15 mouse cellular contexts compared by ENCODE assay signal in the genomic region with DNA sequence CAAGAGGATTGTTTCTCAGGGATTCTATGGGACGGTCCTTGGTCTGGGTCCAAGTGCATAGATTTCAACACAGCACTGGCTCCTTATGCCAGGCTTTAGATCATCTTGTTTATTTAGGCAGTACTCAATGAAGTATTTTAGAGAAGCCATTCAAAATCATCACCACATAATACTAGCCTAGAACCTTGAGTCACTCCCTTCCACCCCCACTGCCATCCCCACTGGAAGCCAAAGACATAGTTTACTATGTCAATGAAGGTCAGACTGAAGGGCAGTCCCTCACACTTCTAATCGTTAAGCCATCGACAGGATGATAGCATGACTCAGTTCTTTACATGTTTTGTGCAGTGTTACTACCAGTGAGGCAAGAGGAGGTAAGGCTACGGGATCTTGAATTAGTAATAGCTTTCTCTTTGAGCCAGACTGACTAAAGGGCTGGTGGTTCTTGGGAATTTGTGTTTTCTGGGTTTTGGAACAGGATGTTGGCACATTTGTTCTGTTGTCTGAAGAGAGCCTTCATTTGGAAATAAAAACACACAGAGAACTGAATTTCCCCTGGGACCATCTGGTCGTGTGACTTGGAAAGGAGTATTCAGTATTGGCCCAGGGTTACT. TPM values are rescaled to one million over a fixed set of nuclear protein-coding genes. Genes with fewer than 3 reads are reported as not detected.
DNase-seq lines count a peak whose midpoint lies in the region; ATAC-seq and TF ChIP-seq lines count a peak whose summit lies in the region.
"Had no signal": no experiment of that assay in that cellular context is flagged by ENCODE, and none has a peak within 500 bp of the region (broad histone marks: within the 10 kb centered on the region; RNA-seq: fewer than 3 reads in every experiment).

No protein-coding gene starts in this region.

- H3K4me3 ChIP-seq in liver, embryonic 16.5 days (ENCODE audit: low read depth, low read length): no peak overlapping the region
- no peak overlapping the region for H3K4me3 ChIP-seq in C2C12 (ENCODE audit: insufficient read depth, poor library complexity, severe bottlenecking)
- H3K4me3 ChIP-seq in myocyte: no peak overlapping the region
- H3K4me3 ChIP-seq: erythroblast, embryonic 14.5 days; heart, adult 2 months; liver, embryonic 13.5 days had no signal

- peaks cover 15% of the 10 kb centered on the region for H3K4me1 ChIP-seq in liver, embryonic 16.5 days (ENCODE audit: control insufficient read depth, low read depth, low read length)

- no peak overlapping the region for H3K9ac ChIP-seq in liver, embryonic 16.5 days (ENCODE audit: low read depth, low read length)
- H3K9ac ChIP-seq: liver, embryonic 13.5 days had no signal

- ATAC-seq in liver, embryonic 16.5 days (ENCODE audit: low read depth): peak; percentile 30; the same call in 1 of the 2 replicates
- ATAC-seq: hindbrain, postnatal 0 days had no signal

- no peak overlapping the region for H3ac ChIP-seq in C2C12 (ENCODE audit: control insufficient read depth, insufficient read length, low read depth)
- H3ac ChIP-seq in myocyte (ENCODE audit: control insufficient read depth, insufficient read length): no peak overlapping the region

- H3K79me2 ChIP-seq in C2C12 (ENCODE audit: control insufficient read depth, insufficient read depth): no peaks in the 10 kb centered on the region
- H3K79me2 ChIP-seq in myocyte (ENCODE audit: control insufficient read depth, insufficient read depth): no peaks in the 10 kb centered on the region

- no peaks in the 10 kb centered on the region for H3K9me3 ChIP-seq in liver, embryonic 16.5 days (replicated peaks; ENCODE audit: control insufficient read depth, low read length)
- H3K9me3 ChIP-seq: G1E; liver, embryonic 13.5 days had no signal

- no peaks in the 10 kb centered on the region for H3K27me3 ChIP-seq in liver, embryonic 16.5 days (ENCODE audit: control insufficient read depth, insufficient read depth, low read depth, low read length)
- H3K27me3 ChIP-seq in C2C12 (ENCODE audit: control insufficient read depth, insufficient read depth, insufficient read length): no peaks in the 10 kb centered on the region
- no peaks in the 10 kb centered on the region for H3K27me3 ChIP-seq in myocyte (ENCODE audit: control insufficient read depth, insufficient read depth, insufficient read length)
- H3K27me3 ChIP-seq: liver, embryonic 13.5 days had no signal

- no peak for TF ChIP-seq CTCF in C2C12 (IDR thresholded peaks at IDR 0.05; ENCODE audit: control insufficient read depth, insufficient read depth, insufficient read length)

- H3K27ac ChIP-seq in liver, embryonic 16.5 days (ENCODE audit: low read length): no peak overlapping the region; the same call in 1 of the 2 replicates
- H3K27ac ChIP-seq: heart, adult 2 months; hindbrain, postnatal 0 days; liver, embryonic 13.5 days had no signal

- DNase-seq in liver (no peak), NIH3T3 (ENCODE audit: low read depth) (peak; percentile 91)
- DNase-seq in B cell, adult 2 months: no peak
- DNase-seq in layer of hippocampus, postnatal 14 days (ENCODE audit: low spot score in 2 of 2): no peak
- DNase-seq: cerebellum, adult 9-10 months; kidney, adult 8-10 months; liver, embryonic 13.5 days; thymus, postnatal 25 days had no signal

- 49% methylated on average over 5 of the region's 5 CpGs for WGBS in liver, embryonic 16.5 days (ENCODE audit: insufficient replicate concordance)

- no peak overlapping the region for H3K4me2 ChIP-seq in liver, embryonic 16.5 days (ENCODE audit: low read depth, low read length)
- H3K4me2 ChIP-seq in myocyte (ENCODE audit: low read depth): peak overlapping the region; percentile 78
- H3K4me2 ChIP-seq: liver, embryonic 13.5 days had no signal

- no peak for TF ChIP-seq POLR2A in myocyte (IDR thresholded peaks at IDR 0.05; ENCODE audit: insufficient read length, low read depth)

- H3K79me3 ChIP-seq in C2C12 (ENCODE audit: low read depth): no peaks in the 10 kb centered on the region

- H3K36me3 ChIP-seq in liver, embryonic 16.5 days (ENCODE audit: control insufficient read depth, insufficient read depth): no peaks in the 10 kb centered on the region
- H3K36me3 ChIP-seq in C2C12 (ENCODE audit: control insufficient read depth, insufficient read depth) (no peaks in the 10 kb centered on the region), myocyte (ENCODE audit: control insufficient read depth, insufficient read depth) (no peaks in the 10 kb centered on the region)
- H3K36me3 ChIP-seq: G1E; liver, embryonic 13.5 days had no signal

TF ChIP-seq in C2C12, 6 proteins besides CTCF, POLR2A, EP300 and RAD21:
- no peak for TF ChIP-seq MYOG (IDR thresholded peaks at IDR 0.05; ENCODE audit: control insufficient read depth, extremely low read depth, insufficient read length)
- no peak for TF ChIP-seq MAX (IDR thresholded peaks at IDR 0.05)
- TF ChIP-seq USF1 (IDR thresholded peaks at IDR 0.05; ENCODE audit: low read depth): no peak
- TF ChIP-seq MYOD1 (IDR thresholded peaks at IDR 0.05; ENCODE audit: control insufficient read depth, insufficient read length, low read depth): no peak
- TF ChIP-seq FOSL1 (IDR thresholded peaks at IDR 0.05; ENCODE audit: insufficient read depth, low read length, poor library complexity, severe bottlenecking): peak; percentile 59
- TF ChIP-seq CEBPB (IDR thresholded peaks at IDR 0.05; ENCODE audit: low read depth): peak; percentile 94

TF ChIP-seq in myocyte, 11 proteins besides CTCF, POLR2A, EP300 and RAD21:
- TF ChIP-seq POLR2AphosphoS2 (IDR thresholded peaks at IDR 0.05; ENCODE audit: insufficient read length, low read depth) (no peak), CEBPB (IDR thresholded peaks at IDR 0.05; ENCODE audit: insufficient read depth, poor library complexity, severe bottlenecking) (peak; percentile 77), TCF3 (IDR thresholded peaks at IDR 0.05; ENCODE audit: insufficient read length, low read depth) (no peak), MYOD1 (IDR thresholded peaks at IDR 0.05; ENCODE audit: control insufficient read depth in 1 of 3, insufficient read length in 2 of 3, low read depth in 2 of 3) (no peak), TCF12 (IDR thresholded peaks at IDR 0.05; ENCODE audit: insufficient read depth, poor library complexity, severe bottlenecking) (no peak), SRF (IDR thresholded peaks at IDR 0.05; ENCODE audit: control insufficient read depth, insufficient read length, low read depth) (no peak), MYOG (IDR thresholded peaks at IDR 0.05; ENCODE audit: control insufficient read depth in 1 of 3, insufficient read depth in 1 of 3, insufficient read length in 2 of 3, low read depth in 2 of 3) (no peak)
TF ChIP-seq in myocyte: peak in this region for 1.

RNA-seq across cellular contexts. Expression of a gene that starts 24.2 kb away (rescaled TPM):
- polyA plus RNA-seq in liver, embryonic 16.5 days (2015; fragmentation: Nextera tagmentation; extraction: Ambion mirVana): 3.0 and 3.5 TPM in 2 replicates
- polyA plus RNA-seq in C2C12 (2012; fragmentation: generic; extraction: Trizol): 5.5 TPM
- 6.2 TPM for polyA plus RNA-seq in myocyte (2012; fragmentation: generic; extraction: Trizol)
- 10 to 100 TPM; 57.9 to 60.9 TPM for total RNA-seq in layer of hippocampus, postnatal 14 days (2021)
